Mouse (Mus musculus) bone marrow, adult 2 months (tissue): ENCODE data around the gene Fhdc1.

ENCODE experiments used
- CTCF ChIP-seq: fragments of 200-500 bp; IDR thresholded peaks from 2 replicates; pipeline ENCODE4 v1.5.1; 2011; ENCODE audit warnings: low read length, control low read depth; ENCODE audit not compliant: control insufficient read depth, insufficient read depth
- POLR2A ChIP-seq: fragments of 200-500 bp; IDR thresholded peaks from 2 replicates; pipeline ENCODE4 v1.6.1; 2011; ENCODE audit warnings: low read depth, mild to moderate bottlenecking, control low read depth, low read length, borderline replicate concordance; ENCODE audit not compliant: control insufficient read depth

DNA sequence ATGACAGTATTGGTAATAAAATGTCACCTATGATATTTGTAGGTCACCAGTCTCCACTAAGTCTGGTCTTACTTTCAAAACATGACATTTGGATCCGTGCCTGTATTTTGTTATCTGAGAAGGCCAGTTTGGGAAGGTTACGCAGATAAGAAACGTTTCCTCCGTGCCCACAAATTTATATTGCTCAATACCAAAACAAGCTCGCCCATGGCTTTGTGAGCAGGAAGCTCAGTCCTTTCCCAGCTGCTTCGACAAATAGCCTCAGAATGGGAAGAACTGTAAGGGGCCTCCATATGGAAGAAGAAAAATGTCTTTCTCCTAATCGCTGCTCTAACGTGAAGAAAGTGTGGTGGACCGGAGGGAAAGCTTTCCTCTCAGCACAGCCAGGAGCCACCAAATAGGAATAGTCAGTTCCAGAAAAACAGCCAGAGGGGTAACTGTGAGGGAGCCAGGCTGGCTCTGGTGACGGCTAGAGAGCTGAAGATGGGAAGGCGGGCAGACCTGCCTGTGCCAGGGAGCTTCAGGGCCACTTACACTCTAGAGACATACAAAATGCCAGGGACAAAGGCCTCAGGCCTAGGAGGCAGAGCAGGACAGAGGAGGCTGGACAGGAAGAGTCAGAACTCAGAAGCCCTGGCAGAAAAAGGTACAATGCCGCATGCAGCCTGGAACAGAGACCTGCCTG lies 24.4 kb downstream of the Fhdc1 start:
- TF ChIP-seq POLR2A (no peak), CTCF (no peak)
